Mouse (Mus musculus): ENCODE results near the gene Arid5b. TPM values are rescaled to one million over a fixed set of nuclear protein-coding genes. Genes with fewer than 3 reads are reported as not detected.

Arid5b gene
- polyA plus RNA-seq, 1 experiment from 2014 or later = 17.6 TPM

- no peaks in the 10 kb centered on the region for H3K36me3 ChIP-seq (ENCODE audit: control insufficient read depth, insufficient read depth, low read length)
- H3K4me2 ChIP-seq (ENCODE audit: low read length) = peak overlapping the region; percentile 93
- peak overlapping the region; percentile 83 for H3K9ac ChIP-seq (ENCODE audit: low read depth, low read length)
- under 1% methylated on average over 28 of the region's 29 CpGs for WGBS
- peak overlapping the region; percentile 86 for H3K27ac ChIP-seq (ENCODE audit: low read length)
- no peaks in the 10 kb centered on the region for H3K9me3 ChIP-seq (replicated peaks; ENCODE audit: control insufficient read depth, low read length, poor library complexity, severe bottlenecking)
- H3K27me3 ChIP-seq (ENCODE audit: control insufficient read depth, insufficient read depth, low read depth, low read length) = no peaks in the 10 kb centered on the region
- H3K4me3 ChIP-seq (ENCODE audit: low read depth, low read length) = peak overlapping the region; percentile 75
- ATAC-seq = peak; percentile 62
- H3K4me1 ChIP-seq (ENCODE audit: control insufficient read depth, insufficient read depth, low read length) = peaks cover 18% of the 10 kb centered on the region
Measured at GRCm38 (mm10) chr10:68276350-68276975, 2.1 kb downstream of the Arid5b start.

- Histone ChIP-seq H3K4me3 (ENCODE audit: low read depth, low read length) (peak overlapping the region; percentile 75), H3K27me3 (ENCODE audit: control insufficient read depth, insufficient read depth, low read depth, low read length) (no peaks in the 10 kb centered on the region), H3K9ac (ENCODE audit: low read depth, low read length) (0 out of 2 replicates have a peak overlapping the region, but pooled peaks have one; percentile 50), H3K27ac (ENCODE audit: low read length) (peak overlapping the region; percentile 60; the same call in 1 of the 2 replicates), H3K9me3 (replicated peaks; ENCODE audit: control insufficient read depth, low read length, poor library complexity, severe bottlenecking) (no peaks in the 10 kb centered on the region), H3K36me3 (ENCODE audit: control insufficient read depth, insufficient read depth, low read length) (no peaks in the 10 kb centered on the region), H3K4me1 (ENCODE audit: control insufficient read depth, insufficient read depth, low read length) (peaks cover 8% of the 10 kb centered on the region), H3K4me2 (ENCODE audit: low read length) (peak overlapping the region; percentile 93)
- WGBS = 24% methylated on average over 18 of the region's 18 CpGs
- no peak for ATAC-seq
Measured at GRCm38 (mm10) chr10:68274900-68275760, 3.4 kb downstream of the Arid5b start.

DNA sequence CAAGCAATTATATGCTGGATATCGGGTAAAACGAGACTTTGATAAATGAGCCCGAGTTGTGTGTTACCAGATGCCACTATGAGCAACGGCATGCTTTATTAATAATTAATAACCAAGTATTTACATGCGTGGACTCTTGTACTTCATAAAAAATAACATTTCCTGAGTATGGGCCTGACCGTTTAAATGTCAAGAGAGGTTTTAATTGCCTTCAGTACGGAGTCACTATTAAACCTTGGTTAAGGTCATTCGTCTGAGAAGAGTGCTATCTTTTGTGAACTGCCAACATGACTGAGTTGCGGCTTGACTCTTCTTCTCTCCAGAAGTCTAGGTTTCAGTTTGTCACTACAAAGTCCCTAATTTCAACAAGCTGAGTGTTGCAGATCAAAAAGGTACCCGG is 8.8 kb downstream of the Arid5b start:
- no peak overlapping the region for H3K4me2 ChIP-seq (ENCODE audit: low read length)
- WGBS = 89% methylated on average over 10 of the region's 10 CpGs
- no peaks in the 10 kb centered on the region for H3K9me3 ChIP-seq (replicated peaks; ENCODE audit: control insufficient read depth, low read length, poor library complexity, severe bottlenecking)
- H3K9ac ChIP-seq (ENCODE audit: low read depth, low read length) = no peak overlapping the region
- no peak for ATAC-seq
- H3K27me3 ChIP-seq (ENCODE audit: control insufficient read depth, insufficient read depth, low read depth, low read length) = no peaks in the 10 kb centered on the region
- peaks cover 6% of the 10 kb centered on the region for H3K4me1 ChIP-seq (ENCODE audit: control insufficient read depth, insufficient read depth, low read length)
- H3K27ac ChIP-seq (ENCODE audit: low read length) = no peak overlapping the region
- H3K36me3 ChIP-seq (ENCODE audit: control insufficient read depth, insufficient read depth, low read length) = no peaks in the 10 kb centered on the region
- no peak overlapping the region for H3K4me3 ChIP-seq (ENCODE audit: low read depth, low read length)

DNA sequence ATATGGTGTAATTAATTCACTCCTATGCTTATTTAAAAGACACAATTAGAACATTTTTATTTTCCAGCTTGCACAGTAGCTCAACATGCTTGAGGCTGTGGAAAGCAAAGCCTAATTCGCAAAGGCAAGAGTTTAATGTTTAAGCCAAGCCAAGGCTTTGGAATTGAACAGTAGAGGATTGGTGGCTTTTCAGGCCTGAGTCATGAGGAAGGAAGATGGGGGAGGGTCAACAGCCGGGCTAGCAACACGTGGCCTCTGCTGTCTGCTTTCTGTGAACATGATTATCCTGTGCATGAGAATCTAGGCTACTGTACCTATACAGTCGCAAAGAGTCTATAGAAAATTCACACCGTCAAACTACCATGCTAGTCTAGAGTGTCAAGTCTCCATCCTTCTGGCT is 9.9 kb downstream of the Arid5b start:
- Histone ChIP-seq H3K9me3 (replicated peaks; ENCODE audit: control insufficient read depth, low read length, poor library complexity, severe bottlenecking) (no peaks in the 10 kb centered on the region), H3K9ac (ENCODE audit: low read depth, low read length) (no peak overlapping the region), H3K4me3 (ENCODE audit: low read depth, low read length) (no peak overlapping the region), H3K4me2 (ENCODE audit: low read length) (no peak overlapping the region), H3K4me1 (ENCODE audit: control insufficient read depth, insufficient read depth, low read length) (peaks cover 5% of the 10 kb centered on the region), H3K27me3 (ENCODE audit: control insufficient read depth, insufficient read depth, low read depth, low read length) (no peaks in the 10 kb centered on the region), H3K27ac (ENCODE audit: low read length) (no peak overlapping the region), H3K36me3 (ENCODE audit: control insufficient read depth, insufficient read depth, low read length) (no peaks in the 10 kb centered on the region)
- no peak for ATAC-seq
- 74% methylated on average over 5 of the region's 5 CpGs for WGBS

DNA sequence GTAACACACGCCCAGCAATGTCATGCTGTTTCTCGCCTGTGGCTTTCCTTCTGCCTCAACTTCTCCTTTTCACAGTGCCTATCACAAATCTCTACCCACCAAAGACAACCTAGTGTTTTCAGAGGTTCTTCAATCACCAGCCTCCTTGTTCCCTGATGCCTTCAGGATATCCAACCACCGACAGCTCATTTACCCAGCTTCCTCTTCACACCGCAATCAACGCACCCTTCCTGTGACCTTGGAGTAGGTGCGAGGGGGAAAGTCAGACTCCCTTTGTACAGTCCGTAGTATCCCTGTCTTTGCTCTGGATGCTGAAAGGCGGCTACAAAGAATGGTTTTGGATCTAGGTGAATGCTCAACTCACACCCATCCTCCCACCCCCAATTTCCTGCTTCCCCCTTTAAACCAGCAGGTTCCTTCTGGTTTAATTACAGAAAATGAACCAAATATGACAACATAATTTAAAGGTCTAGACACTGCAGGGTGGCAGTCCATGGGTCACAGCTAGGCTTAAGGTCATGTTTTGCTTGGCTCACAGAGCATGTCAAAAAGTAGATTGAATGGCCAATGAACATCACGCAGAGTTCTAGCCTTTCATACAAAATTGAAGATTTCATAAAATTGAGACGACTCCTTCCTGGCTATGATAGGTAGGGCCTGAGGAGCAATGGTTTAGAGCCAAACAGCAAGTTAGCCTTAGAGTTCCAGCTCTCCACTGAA is 14.4 kb downstream of the Arid5b start:
- Histone ChIP-seq H3K27ac (ENCODE audit: low read length) (no peak overlapping the region), H3K4me1 (ENCODE audit: control insufficient read depth, insufficient read depth, low read length) (peaks cover 5% of the 10 kb centered on the region), H3K9ac (ENCODE audit: low read depth, low read length) (no peak overlapping the region), H3K27me3 (ENCODE audit: control insufficient read depth, insufficient read depth, low read depth, low read length) (no peaks in the 10 kb centered on the region), H3K4me3 (ENCODE audit: low read depth, low read length) (no peak overlapping the region), H3K4me2 (ENCODE audit: low read length) (no peak overlapping the region), H3K9me3 (replicated peaks; ENCODE audit: control insufficient read depth, low read length, poor library complexity, severe bottlenecking) (no peaks in the 10 kb centered on the region), H3K36me3 (ENCODE audit: control insufficient read depth, insufficient read depth, low read length) (no peaks in the 10 kb centered on the region)
- WGBS = 97% methylated on average over 10 of the region's 10 CpGs
- no peak for ATAC-seq

GRCm38 (mm10) chr10:68263296-68263968 is 15.1 kb downstream of the Arid5b start:
- Histone ChIP-seq H3K27ac (ENCODE audit: low read length) (no peak overlapping the region), H3K9ac (ENCODE audit: low read depth, low read length) (no peak overlapping the region), H3K4me3 (ENCODE audit: low read depth, low read length) (no peak overlapping the region), H3K4me2 (ENCODE audit: low read length) (no peak overlapping the region), H3K36me3 (ENCODE audit: control insufficient read depth, insufficient read depth, low read length) (no peaks in the 10 kb centered on the region), H3K27me3 (ENCODE audit: control insufficient read depth, insufficient read depth, low read depth, low read length) (no peaks in the 10 kb centered on the region), H3K4me1 (ENCODE audit: control insufficient read depth, insufficient read depth, low read length) (0 out of 2 replicates have a peak, but pooled peaks cover under 1% of the 10 kb centered on the region), H3K9me3 (replicated peaks; ENCODE audit: control insufficient read depth, low read length, poor library complexity, severe bottlenecking) (no peaks in the 10 kb centered on the region)
- no peak for ATAC-seq
- 93% methylated on average over 9 of the region's 9 CpGs for WGBS

DNA sequence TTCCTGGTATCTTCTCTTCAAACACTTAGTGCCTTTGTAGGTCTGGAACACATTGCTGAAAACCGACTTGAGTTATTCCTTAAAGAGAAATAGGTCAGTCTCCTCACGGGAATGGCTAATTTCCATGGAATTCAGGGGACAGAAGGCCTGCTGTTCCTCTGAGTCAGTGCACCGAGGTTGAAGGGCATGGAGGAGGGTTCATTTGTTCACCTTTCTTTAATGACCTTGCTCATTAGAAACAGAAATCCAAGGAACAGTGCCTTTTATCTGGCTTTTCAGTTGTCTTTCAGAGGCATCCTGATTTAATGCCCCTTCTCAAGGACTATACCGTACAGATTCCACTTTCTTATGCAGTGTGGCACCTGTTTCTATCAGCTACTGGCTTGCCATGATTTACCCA is 18.9 kb downstream of the Arid5b start:
- H3K4me1 ChIP-seq (ENCODE audit: control insufficient read depth, insufficient read depth, low read length) = no peaks in the 10 kb centered on the region
- ATAC-seq = no peak
- no peak overlapping the region for H3K4me2 ChIP-seq (ENCODE audit: low read length)
- H3K9ac ChIP-seq (ENCODE audit: low read depth, low read length) = no peak overlapping the region
- no peaks in the 10 kb centered on the region for H3K9me3 ChIP-seq (replicated peaks; ENCODE audit: control insufficient read depth, low read length, poor library complexity, severe bottlenecking)
- H3K4me3 ChIP-seq (ENCODE audit: low read depth, low read length) = no peak overlapping the region
- H3K27me3 ChIP-seq (ENCODE audit: control insufficient read depth, insufficient read depth, low read depth, low read length) = no peaks in the 10 kb centered on the region
- H3K27ac ChIP-seq (ENCODE audit: low read length) = no peak overlapping the region
- 57% methylated on average over 4 of the region's 4 CpGs for WGBS
- H3K36me3 ChIP-seq (ENCODE audit: control insufficient read depth, insufficient read depth, low read length) = no peaks in the 10 kb centered on the region

DNA sequence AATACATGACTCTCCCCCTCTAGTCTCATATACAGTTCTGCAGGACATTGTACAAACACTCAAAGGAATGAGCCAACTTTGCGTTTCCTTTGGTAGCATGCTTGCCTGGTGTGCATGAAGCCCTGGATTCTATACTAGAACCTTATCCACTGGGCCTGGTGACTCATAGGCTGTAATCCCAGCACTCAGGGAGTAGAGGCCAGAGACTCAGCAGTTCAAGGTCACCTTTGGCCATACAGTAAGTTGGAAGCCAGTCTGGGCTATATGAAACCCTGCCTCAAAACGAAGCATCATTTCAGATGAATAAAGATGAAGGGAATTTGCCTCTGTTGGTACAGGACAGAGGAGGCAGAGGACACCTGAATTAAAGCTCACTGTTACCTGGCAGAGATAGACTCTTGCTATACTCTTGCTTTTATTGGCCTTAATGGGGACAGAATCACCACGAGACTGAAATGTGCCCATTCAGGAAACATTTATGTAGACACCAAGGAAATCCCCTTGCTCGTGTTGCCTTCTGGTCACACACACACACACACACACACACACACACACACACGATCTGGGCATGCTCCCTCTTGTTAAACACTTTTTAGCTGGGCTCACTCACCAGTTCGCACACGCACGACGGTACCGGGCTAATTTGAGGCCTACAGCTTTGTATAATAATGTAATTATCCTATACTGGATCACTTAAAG is 21.0 kb downstream of the Arid5b start:
- Histone ChIP-seq H3K27ac (ENCODE audit: low read length) (no peak overlapping the region), H3K4me3 (ENCODE audit: low read depth, low read length) (no peak overlapping the region), H3K27me3 (ENCODE audit: control insufficient read depth, insufficient read depth, low read depth, low read length) (no peaks in the 10 kb centered on the region), H3K36me3 (ENCODE audit: control insufficient read depth, insufficient read depth, low read length) (no peaks in the 10 kb centered on the region), H3K4me2 (ENCODE audit: low read length) (no peak overlapping the region), H3K4me1 (ENCODE audit: control insufficient read depth, insufficient read depth, low read length) (no peaks in the 10 kb centered on the region), H3K9ac (ENCODE audit: low read depth, low read length) (no peak overlapping the region), H3K9me3 (replicated peaks; ENCODE audit: control insufficient read depth, low read length, poor library complexity, severe bottlenecking) (no peaks in the 10 kb centered on the region)
- 88% methylated on average over 10 of the region's 10 CpGs for WGBS
- ATAC-seq = no peak
